ENCODE assay signal across 14 mouse cellular contexts in genomic region chr7:98794444-98794843, GRCm38 (mm10). TPM values are rescaled to one million over a fixed set of nuclear protein-coding genes. Genes with fewer than 3 reads are reported as not detected.
"Had no signal": no experiment of that assay in that cellular context is flagged by ENCODE, and none has a peak within 500 bp of the region (broad histone marks: within the 10 kb centered on the region; RNA-seq: fewer than 3 reads in every experiment).

No protein-coding gene starts in this region.

- H3K4me1 ChIP-seq: liver, embryonic 15.5 days; neural tube, embryonic 15.5 days had no signal

- H3K27ac ChIP-seq: left cerebral cortex, adult 2 months; limb, embryonic 10.5 days; liver, embryonic 15.5 days; midbrain, embryonic 13.5 days; neural tube, embryonic 15.5 days; stomach, postnatal 0 days had no signal

- DNase-seq: kidney, postnatal 25 days; lung, adult 2 months; lung, postnatal 36 days; right cerebral cortex, adult 18-20 months; right cerebral cortex, postnatal 25 days; thymus, postnatal 4 days had no signal

- H3K27me3 ChIP-seq: midbrain, embryonic 13.5 days; neural tube, embryonic 15.5 days had no signal

- H3K4me3 ChIP-seq: left cerebral cortex, adult 2 months; limb, embryonic 10.5 days; liver, embryonic 15.5 days; midbrain, embryonic 13.5 days; myocyte; neural tube, embryonic 15.5 days had no signal

- H3K9me3 ChIP-seq: limb, embryonic 10.5 days; liver, embryonic 15.5 days; midbrain, embryonic 13.5 days; neural tube, embryonic 15.5 days had no signal

- H3K36me3 ChIP-seq: limb, embryonic 10.5 days; liver, embryonic 15.5 days; midbrain, embryonic 13.5 days; neural tube, embryonic 15.5 days had no signal

RNA-seq across cellular contexts. Expression of gene Wnt11, which starts 40.5 kb away (rescaled TPM):
- total RNA-seq: megakaryocyte progenitor cell, adult 5-6 weeks had no signal
